Mouse (Mus musculus) kidney, adult 9 months (tissue): ENCODE data around the gene Ccdc40.

Source experiments
- DNase-seq: peaks from one replicate; pipeline ENCODE4 v3.0.0; 2022

Gene Ccdc40

DNA sequence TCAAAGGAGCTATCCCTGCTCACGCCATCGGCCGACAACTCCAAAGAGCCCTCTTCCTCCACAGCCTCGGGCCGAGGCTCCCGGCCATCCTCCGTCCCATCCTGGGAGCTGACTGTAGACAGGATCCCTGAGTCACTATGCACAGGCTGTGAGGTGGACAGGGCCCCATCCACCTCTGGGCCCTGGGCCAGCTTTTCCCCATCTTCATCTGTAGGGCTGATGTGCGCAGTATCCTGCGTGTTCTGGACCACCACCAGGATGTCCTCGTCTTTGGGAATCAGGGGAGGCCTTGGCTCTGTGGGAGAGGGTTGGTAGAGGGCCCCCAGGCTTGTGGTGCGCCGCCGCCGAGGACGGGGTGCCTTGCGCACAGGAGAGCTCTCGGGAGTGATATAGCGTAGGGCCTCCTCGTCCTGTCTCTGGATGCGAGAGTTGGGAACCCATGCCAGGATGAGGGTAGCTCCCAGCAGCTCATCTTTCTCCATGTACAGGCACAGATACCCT is 19.5 kb upstream of the Ccdc40 start:
- no peak for DNase-seq

DNA sequence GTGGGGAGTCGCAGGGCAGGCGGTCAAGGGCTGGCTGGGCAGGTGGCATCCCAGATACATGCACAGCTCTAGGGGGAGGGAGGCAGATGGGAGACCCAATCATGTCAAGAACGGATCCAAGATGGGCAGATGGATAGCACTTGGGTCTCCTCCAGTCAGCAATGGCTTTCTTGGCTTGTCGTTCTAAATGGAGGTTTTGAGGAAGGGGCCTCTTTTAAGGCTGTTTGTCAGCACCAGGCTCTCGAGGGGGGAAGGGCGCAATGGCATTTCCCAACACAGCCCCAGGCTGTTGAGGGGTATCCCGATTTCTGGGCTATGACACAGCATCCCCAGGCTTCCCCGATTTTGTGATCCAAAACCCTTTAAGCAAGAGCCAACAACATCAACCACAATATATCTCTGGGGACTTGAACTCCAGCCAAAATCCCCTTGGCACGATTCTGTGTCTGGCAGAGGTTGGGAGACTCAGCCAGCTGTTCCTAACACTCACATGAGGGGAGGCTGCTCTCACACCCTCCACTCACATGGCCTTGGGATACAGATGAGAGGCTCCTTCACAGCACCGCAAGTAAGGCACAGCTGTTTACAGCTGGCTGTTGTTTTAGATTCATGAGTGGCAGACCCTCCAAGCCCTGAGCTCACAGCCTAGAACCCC is 18.9 kb upstream of the Ccdc40 start:
- DNase-seq: no peak

GRCm38 (mm10) chr11:119210321-119211100 is 17.9 kb upstream of the Ccdc40 start:
- DNase-seq: peak; percentile 55

DNA sequence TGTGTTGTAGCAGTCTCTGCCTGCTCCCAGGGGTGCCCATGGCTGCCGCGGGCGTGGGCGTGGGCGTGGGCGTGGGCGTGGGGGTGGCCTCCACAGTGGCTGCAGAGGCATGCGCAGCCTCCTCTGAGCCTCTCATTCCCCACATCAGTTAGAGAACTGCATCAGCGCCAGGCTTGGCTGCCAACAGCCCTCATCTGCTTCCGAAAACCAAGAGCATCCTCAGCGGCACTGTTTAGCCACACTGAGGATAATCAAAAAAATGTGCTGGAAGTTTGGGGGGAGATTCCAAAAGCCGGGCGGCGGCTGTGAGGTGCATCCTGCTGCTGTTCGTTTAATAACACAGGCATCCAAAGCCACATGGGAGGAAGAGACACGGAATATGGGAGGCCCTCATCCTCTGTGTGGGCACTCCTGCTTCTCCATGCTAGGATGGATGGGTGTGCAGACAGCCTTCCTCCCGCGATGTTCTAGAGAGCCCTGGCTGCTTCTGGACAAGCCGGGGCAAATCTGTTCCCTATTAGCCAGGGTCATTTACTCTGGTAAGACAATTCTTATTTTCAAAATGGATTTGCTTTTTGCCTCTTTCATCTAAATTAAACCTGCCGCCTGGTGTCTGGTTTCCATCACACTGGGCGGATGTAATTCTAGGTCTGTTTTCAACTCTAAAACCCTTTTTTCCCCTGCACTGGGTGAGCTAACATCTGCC is 16.6 kb upstream of the Ccdc40 start:
- no peak for DNase-seq

DNA sequence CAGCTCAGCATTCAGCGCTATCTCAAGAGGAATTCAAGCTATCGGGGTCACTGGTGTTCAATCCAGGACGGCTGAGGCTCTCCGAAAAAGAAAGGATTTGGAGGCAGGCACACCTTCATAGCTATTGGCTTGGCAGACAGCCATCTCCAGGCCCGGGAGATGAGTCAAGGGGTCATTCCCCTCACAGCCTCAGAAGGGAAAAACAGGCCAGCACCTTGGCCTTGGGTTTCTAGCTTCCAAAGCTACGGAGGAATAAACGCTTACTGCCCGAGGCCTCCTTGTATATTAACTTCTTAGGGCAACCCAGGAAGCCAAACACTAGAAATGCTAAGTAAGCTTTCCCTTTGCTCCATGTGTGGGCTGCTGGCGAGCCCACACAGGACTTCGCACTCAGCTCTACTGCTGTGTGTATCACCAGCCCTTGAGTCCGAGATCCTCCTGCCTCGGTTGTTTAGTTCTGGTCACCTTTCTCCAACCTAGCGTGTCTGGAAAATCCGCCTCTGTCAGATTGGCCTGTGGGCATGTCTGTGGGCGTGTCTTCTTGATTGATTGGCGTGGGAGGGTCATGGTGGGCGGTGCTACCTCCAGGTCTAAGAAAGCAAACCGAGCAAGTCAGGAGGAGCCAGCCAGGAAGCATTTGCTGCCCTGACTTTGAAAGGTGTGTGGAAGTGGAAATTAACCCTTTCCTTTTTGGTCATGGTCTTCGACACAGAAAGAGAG is 15.0 kb upstream of the Ccdc40 start:
- peak; percentile 88 for DNase-seq

- DNase-seq: peak; percentile 46
Measured at GRCm38 (mm10) chr11:119215038-119215904, 13.1 kb upstream of the Ccdc40 start.

DNA sequence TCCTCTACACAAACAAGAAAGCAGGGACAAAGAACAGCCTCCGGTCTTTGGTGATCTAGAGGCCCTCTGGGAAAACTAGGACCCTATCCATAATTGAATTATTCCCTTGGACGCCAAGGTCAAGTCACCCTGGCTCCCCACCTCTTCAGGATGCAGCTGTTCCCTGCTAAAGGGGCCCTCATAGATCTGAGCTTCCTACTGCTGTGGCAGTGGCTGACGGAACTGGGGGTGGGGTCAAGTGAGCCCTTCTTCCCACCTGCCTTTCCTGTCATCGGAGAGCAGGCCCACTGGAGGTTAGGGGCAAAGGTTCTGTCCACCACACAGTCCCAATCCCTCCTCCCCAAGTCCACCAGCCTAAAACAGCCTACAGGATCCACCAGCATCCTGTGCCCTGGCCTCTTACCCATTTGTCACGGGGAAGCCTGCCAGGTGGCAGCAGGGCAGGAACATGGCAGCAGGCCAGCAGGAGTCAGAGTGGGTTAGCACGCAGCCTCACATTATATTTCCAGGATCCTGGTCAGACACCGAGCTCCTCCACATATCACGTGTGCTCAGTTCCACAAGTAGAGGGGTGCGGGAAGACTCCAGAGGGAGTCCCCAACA is 12.4 kb upstream of the Ccdc40 start:
- peak; percentile 89 for DNase-seq

- no peak for DNase-seq
Measured at GRCm38 (mm10) chr11:119217861-119218260, 10.5 kb upstream of the Ccdc40 start.

DNA sequence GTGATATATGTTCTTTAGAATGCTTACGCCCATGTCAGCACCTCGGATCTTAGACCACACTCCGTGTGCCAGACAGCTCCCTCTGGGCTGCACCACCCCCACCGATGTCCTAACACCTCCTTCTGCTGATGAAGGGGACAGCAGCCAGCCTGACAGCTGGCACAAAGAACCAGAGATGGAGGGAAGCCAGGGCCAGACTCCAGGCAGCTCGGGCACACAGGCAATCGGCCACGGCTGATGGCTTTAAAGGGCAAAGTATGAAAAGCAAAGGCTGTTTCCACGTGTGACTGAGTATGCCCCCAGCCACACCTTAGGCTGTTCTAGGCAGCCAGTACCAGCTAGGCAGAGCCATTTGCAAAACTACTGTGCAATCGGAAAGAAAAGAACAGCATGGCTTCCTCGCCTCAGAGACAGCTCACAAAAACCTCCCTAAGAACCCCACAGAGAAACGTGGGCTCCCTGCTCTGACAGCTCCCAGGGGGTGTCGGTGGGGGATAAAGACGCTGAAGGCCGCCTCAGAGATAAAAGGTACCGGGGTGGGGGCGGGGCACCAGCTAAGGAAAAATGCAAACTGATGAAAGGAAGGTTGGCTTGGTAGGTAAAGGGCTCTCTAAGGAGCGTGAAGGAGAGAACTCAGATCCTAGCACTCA is 8.4 kb upstream of the Ccdc40 start:
- DNase-seq: peak; percentile 95

DNA sequence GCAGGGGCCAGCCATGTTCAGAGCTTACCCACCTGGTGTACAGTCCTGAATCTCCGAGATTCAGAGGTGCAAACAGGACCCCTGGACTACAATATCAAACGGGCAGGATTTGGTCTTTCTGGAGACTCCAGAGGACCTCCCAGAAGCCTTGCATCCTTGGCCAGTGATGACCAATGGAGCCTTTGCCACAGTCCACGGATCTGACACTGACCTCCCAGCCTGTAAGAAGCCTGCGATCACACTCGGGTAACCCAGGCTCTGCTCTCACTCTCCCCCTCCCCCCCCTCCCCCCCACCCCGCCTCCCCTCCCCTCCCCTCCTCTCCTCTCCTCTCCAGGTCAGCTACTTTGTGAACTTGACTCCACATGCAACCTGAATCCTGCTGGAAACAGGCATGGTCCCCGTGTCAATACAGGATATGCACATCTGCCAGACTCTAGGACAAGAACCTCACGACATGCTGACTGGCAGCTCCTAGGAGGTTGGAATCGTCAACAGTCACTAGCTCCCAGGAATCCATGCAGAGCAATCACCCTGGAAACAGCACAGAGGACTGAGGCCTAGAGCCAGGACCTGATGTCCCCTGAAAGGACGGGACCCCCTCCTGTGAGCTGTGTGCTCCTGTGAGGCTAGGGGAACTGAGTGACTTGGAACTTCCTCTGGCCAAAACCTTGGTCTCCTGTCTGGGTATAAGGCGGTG is 6.4 kb upstream of the Ccdc40 start:
- no peak for DNase-seq

DNA sequence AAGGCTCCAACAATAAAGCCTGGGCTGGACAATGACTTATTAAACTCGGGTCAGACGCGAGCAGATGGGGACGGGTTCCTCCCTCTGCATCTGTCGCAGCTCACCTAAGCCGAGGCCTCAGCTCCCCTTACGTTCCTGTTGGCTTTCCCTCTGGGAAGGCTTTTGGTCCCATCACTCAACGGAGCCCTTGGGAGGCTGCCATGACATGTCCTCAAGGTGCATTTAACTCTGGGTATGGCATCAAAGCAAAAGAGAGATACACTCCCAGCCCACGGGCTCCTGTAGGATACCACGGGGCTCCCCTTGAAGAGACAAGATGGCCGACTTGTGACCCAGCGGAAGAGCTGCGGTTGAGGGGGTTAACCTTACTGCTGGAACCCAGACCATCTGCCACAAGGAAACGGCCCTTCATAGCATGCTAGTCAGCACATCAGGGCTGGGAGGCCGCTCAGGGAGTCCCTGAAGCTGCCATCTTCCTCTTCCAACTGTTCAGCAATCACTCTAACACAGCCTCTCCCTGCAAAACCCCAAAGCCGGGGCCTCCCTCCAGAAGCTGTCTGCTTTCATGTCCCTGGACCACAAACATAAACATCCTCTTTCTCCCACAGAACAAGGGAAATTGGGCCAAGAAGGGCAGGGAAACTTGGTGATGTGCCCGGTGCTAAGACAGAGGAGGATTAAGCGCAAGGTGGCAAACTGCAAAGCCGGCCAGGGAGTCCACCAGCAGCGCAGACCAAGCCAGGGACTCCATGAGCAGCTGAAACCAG is 5.1 kb upstream of the Ccdc40 start:
- DNase-seq: no peak

DNA sequence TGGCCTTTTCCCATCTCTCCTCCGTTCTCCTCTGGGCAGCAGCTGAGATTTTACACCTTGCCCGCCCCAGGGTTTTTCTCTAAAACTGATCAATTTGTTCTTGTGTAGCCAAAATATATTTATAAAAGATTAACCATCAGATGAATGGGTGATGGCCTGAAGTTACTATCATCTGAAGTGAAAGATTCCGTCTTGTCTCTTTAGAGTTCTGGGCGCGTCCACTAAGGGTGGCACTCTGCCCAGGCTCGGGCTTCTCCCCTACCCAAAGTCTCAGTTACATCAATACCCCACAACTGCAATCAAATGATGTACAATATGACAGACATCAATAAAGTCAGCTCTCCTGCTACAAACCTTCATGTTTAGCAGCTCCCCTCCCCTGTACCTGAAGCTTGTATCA is 3.4 kb upstream of the Ccdc40 start:
- DNase-seq: no peak

DNA sequence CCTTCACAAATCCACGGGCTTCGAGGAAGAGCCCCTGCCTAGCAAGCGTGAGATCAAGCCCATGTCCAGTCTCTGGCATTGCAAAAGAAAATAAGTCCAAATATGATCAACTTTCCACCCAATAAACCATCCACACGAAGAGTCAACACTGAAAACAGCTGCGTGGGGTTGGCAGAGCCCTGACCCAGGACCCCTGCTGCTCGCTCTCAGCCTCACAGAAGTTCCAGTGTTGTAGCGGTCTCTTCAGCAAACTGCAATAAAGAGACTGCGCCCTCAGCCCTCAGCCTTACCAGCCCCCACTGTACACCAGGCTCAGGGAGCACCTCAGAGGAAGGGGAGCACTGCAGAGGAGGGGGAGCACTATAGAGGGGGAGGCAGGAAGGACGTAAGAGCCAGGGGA is 2.7 kb upstream of the Ccdc40 start:
- DNase-seq: no peak

GRCm38 (mm10) chr11:119227591-119227990 is 781 bp upstream of the Ccdc40 start:
- DNase-seq: no peak

GRCm38 (mm10) chr11:119228846-119229626 is 664 bp downstream of the Ccdc40 start:
- peak; percentile 70 for DNase-seq

DNA sequence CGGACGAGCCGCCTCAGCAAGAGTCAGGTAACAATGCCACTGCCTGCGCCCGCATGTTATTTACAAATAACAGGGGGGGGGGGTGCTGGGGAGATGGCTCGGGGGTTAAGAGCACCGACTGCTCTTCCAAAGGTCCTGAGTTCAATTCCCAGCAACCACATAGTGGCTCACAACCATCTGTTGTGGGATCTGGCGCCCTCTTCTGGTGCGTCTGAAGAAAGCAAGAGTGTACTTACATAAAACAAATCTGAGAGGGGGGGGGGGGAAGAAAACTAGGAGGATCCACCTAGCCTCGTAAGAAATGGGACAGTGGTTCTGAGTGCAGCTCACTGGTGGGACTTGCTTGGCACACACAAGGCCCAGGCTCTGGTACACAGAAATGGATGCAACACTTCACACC is 6.4 kb downstream of the Ccdc40 start:
- DNase-seq: no peak

DNA sequence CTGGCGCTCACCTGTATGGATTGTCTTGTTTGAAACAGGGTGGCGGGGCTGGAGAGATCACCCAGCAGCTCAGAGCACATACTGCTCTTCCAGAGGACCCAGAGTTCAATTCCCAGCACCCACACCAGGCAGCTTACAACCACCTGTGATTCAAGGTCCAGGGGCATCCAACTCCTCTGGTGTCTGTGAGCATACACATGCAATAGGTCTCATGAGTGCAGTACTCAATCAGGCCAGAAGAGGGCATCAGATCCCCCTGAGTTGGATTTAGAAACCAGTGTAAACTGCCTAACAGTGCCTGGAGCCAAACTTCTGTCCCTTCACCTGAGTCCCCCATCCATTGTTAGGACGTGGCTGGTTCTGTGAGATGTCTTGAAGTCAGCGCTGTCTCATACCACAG is 7.2 kb downstream of the Ccdc40 start:
- DNase-seq: peak; percentile 74

- no peak for DNase-seq
Measured at GRCm38 (mm10) chr11:119236354-119236753, 8.0 kb downstream of the Ccdc40 start.

GRCm38 (mm10) chr11:119237007-119237406 is 8.6 kb downstream of the Ccdc40 start:
- DNase-seq: no peak
